Mouse (Mus musculus) liver, embryonic 13.5 days (tissue): ENCODE data around the gene Fam229a. TPM values are rescaled to one million over a fixed set of nuclear protein-coding genes. Genes with fewer than 3 reads are reported as not detected.
"Not testable (repeated sequence)": the region's sequence is repeated elsewhere in the genome, so short reads cannot be mapped to it uniquely, and the experiment has no call there.

Source experiments
- ATAC-seq: fragments of 200-750 bp; cut with Nextera tagmentation; 2 replicates; pipeline ENCODE4 v1.8.0; 2017; ENCODE audit warnings: low read depth, mild to moderate bottlenecking, moderate number of reproducible peaks, moderate library complexity
- DNase-seq: peaks from one replicate; pipeline ENCODE4 v3.0.0; 2022
- H3K27ac ChIP-seq: fragments of 300-500 bp; sonication (generic); 2 replicates; pipeline ENCODE4 v1.5.1; 2015; ENCODE audit warnings: moderate library complexity, mild to moderate bottlenecking, inconsistent platforms
- H3K27me3 ChIP-seq: fragments of 300-500 bp; sonication (generic); 2 replicates; pipeline ENCODE4 v1.6.1; 2015; ENCODE audit warnings: mild to moderate bottlenecking, inconsistent platforms
- H3K36me3 ChIP-seq: fragments of 300-500 bp; sonication (generic); 2 replicates; pipeline ENCODE4 v1.6.1; 2015; ENCODE audit warnings: mild to moderate bottlenecking, inconsistent platforms
- H3K4me1 ChIP-seq: fragments of 300-500 bp; sonication (generic); replicated peaks from 2 replicates; pipeline ENCODE4 v1.6.1; 2015; ENCODE audit warnings: inconsistent platforms
- H3K4me2 ChIP-seq: fragments of 300-500 bp; sonication (generic); 2 replicates; pipeline ENCODE4 v1.6.1; 2015; ENCODE audit warnings: inconsistent platforms, mild to moderate bottlenecking, moderate library complexity
- H3K4me3 ChIP-seq: fragments of 300-500 bp; sonication (generic); replicated peaks from 2 replicates; pipeline ENCODE4 v1.5.1; 2015; ENCODE audit warnings: mild to moderate bottlenecking, inconsistent platforms
- H3K9ac ChIP-seq: fragments of 300-500 bp; sonication (generic); 2 replicates; pipeline ENCODE4 v1.6.1; 2015; ENCODE audit warnings: mild to moderate bottlenecking, inconsistent platforms
- H3K9me3 ChIP-seq: fragments of 300-500 bp; sonication (generic); replicated peaks from 2 replicates; pipeline ENCODE4 v1.6.1; 2016; ENCODE audit warnings: inconsistent platforms
- WGBS: fragments of 180-500 bp; shearing (Covaris S2); methylation state at CpG from one replicate; pipeline ENCODE4 v1.1.7; 2015; ENCODE audit not compliant: insufficient replicate concordance; 5-methylcytosine and 5-hydroxymethylcytosine counted together
- polyA plus RNA-seq: library from polyadenylated mRNA; unstranded; fragments of >200 nt; fragmentation: Nextera tagmentation; extraction: Ambion mirVana; gene quantifications from 2 replicates; pipeline ENCODE4 v1.2.1, GENCODE M21; 2015

Gene Fam229a
- 0.21 and 0.44 TPM in 2 replicates for polyA plus RNA-seq

- DNase-seq = no peak
- Histone ChIP-seq H3K4me1 (peaks cover 31% of the 10 kb centered on the region), H3K9me3 (no peaks in the 10 kb centered on the region), H3K4me3 (peak within 1 kb of the TSS; percentile 31), H3K9ac (peak within 1 kb of the TSS; percentile 39; the same call in 1 of the 2 replicates), H3K36me3 (peaks cover 34% of the 10 kb centered on the region), H3K4me2 (peak within 1 kb of the TSS; percentile 62), H3K27me3 (peaks cover 40% of the 10 kb centered on the region), H3K27ac (no peak within 1 kb of the TSS)
- ATAC-seq = peak; percentile 47
- WGBS = 12% methylated on average over 70 of the region's 70 CpGs
Measured at GRCm38 (mm10) chr4:129490972-129491880, at the start of gene Fam229a, which contains the start of gene Tssk3. Gene Fam229a (plus strand): TSS chr4:129491190. Gene Tssk3 (minus strand): TSS chr4:129491022.

GRCm38 (mm10) chr4:129447360-129447759 lies 43.6 kb upstream of the Fam229a start:
- H3K27ac ChIP-seq = no peak overlapping the region
- no peak overlapping the region for H3K9ac ChIP-seq
- H3K9me3 ChIP-seq = no peaks in the 10 kb centered on the region
- H3K4me1 ChIP-seq = peaks cover 20% of the 10 kb centered on the region
- no peak overlapping the region for H3K4me3 ChIP-seq
- WGBS = 38% methylated on average over 8 of the region's 8 CpGs
- ATAC-seq (no peak), DNase-seq (no peak)
- H3K27me3 ChIP-seq = peaks cover 15% of the 10 kb centered on the region
- H3K4me2 ChIP-seq = no peak overlapping the region
- H3K36me3 ChIP-seq = no peaks in the 10 kb centered on the region

- Histone ChIP-seq H3K36me3 (no peaks in the 10 kb centered on the region), H3K9me3 (no peaks in the 10 kb centered on the region), H3K4me2 (no peak overlapping the region), H3K27me3 (peaks cover 9% of the 10 kb centered on the region), H3K4me3 (no peak overlapping the region), H3K9ac (no peak overlapping the region), H3K4me1 (peaks cover 20% of the 10 kb centered on the region), H3K27ac (no peak overlapping the region)
- WGBS = 61% methylated on average over 11 of the region's 11 CpGs
- no peak for DNase-seq
- no peak for ATAC-seq
Measured at GRCm38 (mm10) chr4:129447778-129448563, 43.0 kb upstream of the Fam229a start.

GRCm38 (mm10) chr4:129448713-129449112 lies 42.3 kb upstream of the Fam229a start:
- DNase-seq = no peak
- no peak overlapping the region for H3K4me3 ChIP-seq

GRCm38 (mm10) chr4:129450851-129451250 lies 40.1 kb upstream of the Fam229a start:
- Histone ChIP-seq H3K4me3 (no peak overlapping the region), H3K4me2 (no peak overlapping the region), H3K27me3 (no peaks in the 10 kb centered on the region), H3K27ac (no peak overlapping the region), H3K9me3 (no peaks in the 10 kb centered on the region), H3K36me3 (no peaks in the 10 kb centered on the region), H3K4me1 (peaks cover 16% of the 10 kb centered on the region), H3K9ac (no peak overlapping the region)
- ATAC-seq (no peak), DNase-seq (no peak)
- 73% methylated on average over 2 of the region's 2 CpGs for WGBS

More at GRCm38 (mm10) chr4:129448713-129449112, 42.3 kb upstream of the Fam229a start:
- peaks cover 20% of the 10 kb centered on the region for H3K4me1 ChIP-seq
- H3K27ac ChIP-seq = no peak overlapping the region
- 80% methylated on average over 6 of the region's 6 CpGs for WGBS
- no peak for ATAC-seq
- H3K27me3 ChIP-seq = peaks cover 1% of the 10 kb centered on the region
- H3K9me3 ChIP-seq = no peaks in the 10 kb centered on the region
- no peak overlapping the region for H3K9ac ChIP-seq
- no peaks in the 10 kb centered on the region for H3K36me3 ChIP-seq
- H3K4me2 ChIP-seq = no peak overlapping the region

GRCm38 (mm10) chr4:129451471-129452169 lies 39.4 kb upstream of the Fam229a start:
- WGBS = 70% methylated on average over 15 of the region's 15 CpGs
- no peak for DNase-seq
- H3K4me3 ChIP-seq = no peak overlapping the region

GRCm38 (mm10) chr4:129455265-129455664 lies 35.7 kb upstream of the Fam229a start:
- H3K9ac ChIP-seq = no peak overlapping the region
- 5% methylated on average over 5 of the region's 5 CpGs for WGBS
- no peaks in the 10 kb centered on the region for H3K27me3 ChIP-seq
- peak; percentile 73 for ATAC-seq
- H3K4me1 ChIP-seq = peaks cover 8% of the 10 kb centered on the region
- DNase-seq = peak; percentile 53
- H3K4me3 ChIP-seq = no peak overlapping the region
- no peak overlapping the region for H3K4me2 ChIP-seq
- no peaks in the 10 kb centered on the region for H3K36me3 ChIP-seq
- H3K27ac ChIP-seq = no peak overlapping the region
- no peaks in the 10 kb centered on the region for H3K9me3 ChIP-seq

More at GRCm38 (mm10) chr4:129451471-129452169, 39.4 kb upstream of the Fam229a start:
- H3K9me3 ChIP-seq = no peaks in the 10 kb centered on the region
- H3K9ac ChIP-seq = no peak overlapping the region
- H3K36me3 ChIP-seq = no peaks in the 10 kb centered on the region
- no peak for ATAC-seq
- H3K4me2 ChIP-seq = no peak overlapping the region
- H3K27ac ChIP-seq = no peak overlapping the region
- no peaks in the 10 kb centered on the region for H3K27me3 ChIP-seq
- peaks cover 16% of the 10 kb centered on the region for H3K4me1 ChIP-seq

- no peaks in the 10 kb centered on the region for H3K27me3 ChIP-seq
- no peak overlapping the region for H3K4me3 ChIP-seq
- no peaks in the 10 kb centered on the region for H3K9me3 ChIP-seq
- H3K36me3 ChIP-seq = no peaks in the 10 kb centered on the region
- H3K4me1 ChIP-seq = peaks cover 12% of the 10 kb centered on the region
- no peak overlapping the region for H3K4me2 ChIP-seq
- H3K27ac ChIP-seq = no peak overlapping the region
- 46% methylated on average over 5 of the region's 5 CpGs for WGBS
- DNase-seq = no peak
- ATAC-seq = no peak
- H3K9ac ChIP-seq = no peak overlapping the region
Measured at GRCm38 (mm10) chr4:129456126-129456525, 34.9 kb upstream of the Fam229a start.

- H3K27me3 ChIP-seq, H3K9me3 ChIP-seq, ATAC-seq, H3K9ac ChIP-seq, DNase-seq, H3K4me2 ChIP-seq, H3K36me3 ChIP-seq, H3K4me3 ChIP-seq, H3K27ac ChIP-seq: not testable (repeated sequence)
- WGBS = 61% methylated on average over 2 of the region's 2 CpGs
- peaks cover 16% of the 10 kb centered on the region for H3K4me1 ChIP-seq
Measured at GRCm38 (mm10) chr4:129457311-129457710, 33.7 kb upstream of the Fam229a start.

- Histone ChIP-seq H3K27ac (no peak overlapping the region), H3K27me3 (no peaks in the 10 kb centered on the region), H3K9ac (no peak overlapping the region), H3K4me1 (peaks cover 40% of the 10 kb centered on the region), H3K4me2 (no peak overlapping the region), H3K4me3 (no peak overlapping the region), H3K9me3 (no peaks in the 10 kb centered on the region), H3K36me3 (peaks cover 8% of the 10 kb centered on the region; the same call in 1 of the 2 replicates)
- no peak for DNase-seq
- ATAC-seq = no peak
- WGBS = 80% methylated on average over 3 of the region's 3 CpGs
Measured at GRCm38 (mm10) chr4:129459726-129460125, 31.3 kb upstream of the Fam229a start.

- H3K9ac ChIP-seq = peak overlapping the region; percentile 82
- no peaks in the 10 kb centered on the region for H3K27me3 ChIP-seq
- peak overlapping the region; percentile 86 for H3K27ac ChIP-seq
- peak overlapping the region; percentile 91 for H3K4me2 ChIP-seq
- ATAC-seq (no peak), DNase-seq (no peak)
- peaks cover 47% of the 10 kb centered on the region for H3K4me1 ChIP-seq
- 2% methylated on average over 4 of the region's 4 CpGs for WGBS
- no peaks in the 10 kb centered on the region for H3K9me3 ChIP-seq
- H3K36me3 ChIP-seq = peaks cover 19% of the 10 kb centered on the region
- peak overlapping the region; percentile 67 for H3K4me3 ChIP-seq
Measured at GRCm38 (mm10) chr4:129460827-129461182, 30.2 kb upstream of the Fam229a start.
